Mouse (Mus musculus) MEL (cell line): ENCODE results near the gene Smg6.

Experiments
- CTCF ChIP-seq, 3 experiments: IDR thresholded peaks in 2 of 3; conservative IDR thresholded peaks in 1 of 3; 2 replicates each; pipeline ENCODE4 v1.5.1; 2011 to 2012; ENCODE audit warnings: low read length in 3 of 3, low read depth in 2 of 3, mild to moderate bottlenecking in 2 of 3, improper control_type of control experiment in 1 of 3, inconsistent platforms in 1 of 3, mixed read lengths in 1 of 3, moderate library complexity in 1 of 3; ENCODE audit not compliant: control insufficient read depth in 1 of 3, insufficient read depth in 1 of 3, poor library complexity in 1 of 3, severe bottlenecking in 1 of 3
- E2F4 ChIP-seq: IDR thresholded peaks from 2 replicates; pipeline ENCODE4 v1.6.1; 2011; ENCODE audit warnings: low read depth, low read length, improper control_type of control experiment, borderline replicate concordance
- ETS1 ChIP-seq: IDR thresholded peaks from 2 replicates; pipeline ENCODE4 v1.6.1; 2012; ENCODE audit warnings: low read depth, mild to moderate bottlenecking, inconsistent platforms, low read length, improper control_type of control experiment, moderate library complexity
- GATA1 ChIP-seq: IDR thresholded peaks from 2 replicates; pipeline ENCODE4 v1.6.1; 2011; ENCODE audit warnings: low read depth, low read length, improper control_type of control experiment
- KAT2A ChIP-seq: conservative IDR thresholded peaks from 2 replicates; pipeline ENCODE4 v1.6.1; 2012; ENCODE audit warnings: low read depth, low read length, improper control_type of control experiment, inconsistent platforms
- MAFK ChIP-seq: IDR thresholded peaks from 2 replicates; pipeline ENCODE4 v1.6.1; 2011; ENCODE audit warnings: low read depth, mild to moderate bottlenecking, low read length, improper control_type of control experiment, borderline replicate concordance
- MYB ChIP-seq: IDR thresholded peaks from 2 replicates; pipeline ENCODE4 v1.6.1; 2011; ENCODE audit warnings: mild to moderate bottlenecking, low read depth, low read length, improper control_type of control experiment
- MYC ChIP-seq: IDR thresholded peaks from 2 replicates; pipeline ENCODE4 v1.6.1; 2011; ENCODE audit warnings: low read depth, mild to moderate bottlenecking, low read length, improper control_type of control experiment, moderate library complexity
- POLR2A ChIP-seq, 2 experiments: IDR thresholded peaks; 2 replicates each; pipeline ENCODE4 v1.6.1; 2011 to 2012; ENCODE audit warnings: low read length in 2 of 2, mild to moderate bottlenecking in 2 of 2, control low read depth in 1 of 2, improper control_type of control experiment in 1 of 2, low read depth in 1 of 2, moderate library complexity in 1 of 2; ENCODE audit not compliant: control insufficient read depth in 1 of 2, insufficient read depth in 1 of 2, poor library complexity in 1 of 2
- TCF12 ChIP-seq: IDR thresholded peaks from 2 replicates; pipeline ENCODE4 v1.6.1; 2014; ENCODE audit warnings: low read depth, mild to moderate bottlenecking, inconsistent platforms, low read length, improper control_type of control experiment, moderate library complexity
- UBTF ChIP-seq: IDR thresholded peaks from 2 replicates; pipeline ENCODE4 v1.6.1; 2012; ENCODE audit warnings: low read depth, mild to moderate bottlenecking, inconsistent platforms, low read length, improper control_type of control experiment, moderate library complexity, borderline replicate concordance; ENCODE audit not compliant: insufficient read depth
- ZNF384 ChIP-seq: IDR thresholded peaks from 2 replicates; pipeline ENCODE4 v1.6.1; 2012; ENCODE audit warnings: low read depth, mild to moderate bottlenecking, inconsistent platforms, low read length, improper control_type of control experiment

GRCm38 (mm10) chr11:74895980-74896900, 29.4 kb upstream of the Smg6 start:
- TF ChIP-seq ZNF384 (no peak), CTCF (IDR thresholded peaks at IDR 0.05 in 2 of 3, conservative IDR thresholded peaks at IDR 0.05 in 1 of 3; ENCODE audit: control insufficient read depth in 1 of 3, insufficient read depth in 1 of 3, low read depth in 2 of 3, low read length in 3 of 3, poor library complexity in 1 of 3, severe bottlenecking in 1 of 3) (peak in 2 of 3 experiments; percentile 39 to 52; a peak in 4 of 6 replicates), POLR2A (IDR thresholded peaks at IDR 0.05; ENCODE audit: control insufficient read depth in 1 of 2, insufficient read depth in 1 of 2, low read depth in 1 of 2, low read length in 2 of 2, poor library complexity in 1 of 2) (no peak; a peak in 1 of 4 replicates), UBTF (0 out of 2 replicates have a peak, but pooled peaks have one; percentile 69), MYB (no peak), MYC (no peak), KAT2A (no peak), ETS1 (peak; percentile 7; the same call in 1 of the 2 replicates), TCF12 (no peak), GATA1 (no peak), MAFK (no peak), E2F4 (no peak)
